Mouse (Mus musculus) frontal cortex, postnatal 36 days (tissue): ENCODE data around the gene Raf1.
A peak's percentile ranks its signal among the peaks of the same experiment; 100 is the strongest.

Source experiments
- DNase-seq, 2 experiments: peaks; one replicate each; pipeline ENCODE4 v3.0.0; 2022; ENCODE audit warnings: low spot score in 2 of 2

Gene Raf1

GRCm38 (mm10) chr6:115676452-115677128 is at the start of gene Raf1:
Gene Raf1, minus strand, starts transcription at chr6:115676635.
- DNase-seq = peak; percentile 99

GRCm38 (mm10) chr6:115722246-115722645 is 45.8 kb upstream of the Raf1 start:
- no peak for DNase-seq

GRCm38 (mm10) chr6:115717715-115718558 is 41.5 kb upstream of the Raf1 start:
- no peak for DNase-seq

- no peak for DNase-seq
These were observed 40.7 kb upstream of the Raf1 start for GRCm38 (mm10) chr6:115717101-115717652.

- no peak for DNase-seq
These were observed 34.8 kb upstream of the Raf1 start for GRCm38 (mm10) chr6:115711261-115711660.

GRCm38 (mm10) chr6:115702901-115703300 is 26.5 kb upstream of the Raf1 start:
- no peak for DNase-seq

GRCm38 (mm10) chr6:115701302-115701701 is 24.9 kb upstream of the Raf1 start:
- no peak for DNase-seq

- no peak for DNase-seq
These were observed 24.3 kb upstream of the Raf1 start for GRCm38 (mm10) chr6:115700778-115701177.

- no peak for DNase-seq
These were observed 22.3 kb upstream of the Raf1 start for GRCm38 (mm10) chr6:115698699-115699098.

- DNase-seq = peak in 1 of 2 experiments; percentile 20
These were observed 21.5 kb upstream of the Raf1 start for GRCm38 (mm10) chr6:115697739-115698558.

- DNase-seq = no peak
These were observed 20.3 kb upstream of the Raf1 start for GRCm38 (mm10) chr6:115696707-115697215.

GRCm38 (mm10) chr6:115695124-115695523 is 18.7 kb upstream of the Raf1 start:
- no peak for DNase-seq

- DNase-seq = peak in 1 of 2 experiments; percentile 69
These were observed 18.0 kb upstream of the Raf1 start for GRCm38 (mm10) chr6:115694441-115694842.

- DNase-seq = no peak
These were observed 16.7 kb upstream of the Raf1 start for GRCm38 (mm10) chr6:115692963-115693730.

- DNase-seq = no peak
These were observed 15.9 kb upstream of the Raf1 start for GRCm38 (mm10) chr6:115692163-115692950.

- no peak for DNase-seq
These were observed 13.7 kb upstream of the Raf1 start for GRCm38 (mm10) chr6:115690105-115690504.

GRCm38 (mm10) chr6:115688589-115688988 is 12.2 kb upstream of the Raf1 start:
- no peak for DNase-seq

GRCm38 (mm10) chr6:115687753-115688152 is 11.3 kb upstream of the Raf1 start:
- DNase-seq = no peak

- no peak for DNase-seq
These were observed 8.6 kb upstream of the Raf1 start for GRCm38 (mm10) chr6:115684851-115685646.
